Mouse (Mus musculus) layer of hippocampus, postnatal 25 days (tissue): Measurements from ENCODE around the gene Atp6v1d. TPM values are rescaled to one million over a fixed set of nuclear protein-coding genes. Genes with fewer than 3 reads are reported as not detected.

ENCODE experiments used
- DNase-seq, 2 experiments: peaks; one replicate each; pipeline ENCODE4 v3.0.0; 2022; ENCODE audit warnings: mixed read lengths in 2 of 2, low spot score in 1 of 2; ENCODE audit errors: extremely low spot score in 1 of 2
- total RNA-seq, 2 experiments: library from RNA; stranded (reverse); gene quantifications; 2 replicates each; pipeline ENCODE4 v1.2.3; 2021

The Atp6v1d gene
- total RNA-seq, 2 experiments from 2014 or later: 238 to 266 TPM

DNA sequence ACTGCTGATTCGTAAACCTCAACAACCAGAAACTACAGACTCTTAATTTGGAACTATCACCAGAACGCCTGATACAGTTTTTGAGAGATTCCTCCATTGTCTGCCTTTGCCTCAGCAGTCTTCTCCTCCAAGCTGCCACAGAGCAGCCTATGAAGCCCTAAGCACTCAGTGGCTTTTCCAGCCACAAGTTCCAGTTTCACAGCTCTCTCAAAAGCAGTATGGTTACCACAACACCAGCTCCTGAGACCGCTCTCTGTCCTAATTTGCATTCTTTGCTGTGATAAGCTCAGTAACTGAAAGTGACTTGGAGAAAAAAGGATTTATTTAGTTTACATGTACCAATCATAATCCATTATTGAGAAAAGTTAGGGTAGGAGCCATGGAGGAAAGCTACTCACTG lies 61.4 kb downstream of the Atp6v1d start:
- DNase-seq: no peak

DNA sequence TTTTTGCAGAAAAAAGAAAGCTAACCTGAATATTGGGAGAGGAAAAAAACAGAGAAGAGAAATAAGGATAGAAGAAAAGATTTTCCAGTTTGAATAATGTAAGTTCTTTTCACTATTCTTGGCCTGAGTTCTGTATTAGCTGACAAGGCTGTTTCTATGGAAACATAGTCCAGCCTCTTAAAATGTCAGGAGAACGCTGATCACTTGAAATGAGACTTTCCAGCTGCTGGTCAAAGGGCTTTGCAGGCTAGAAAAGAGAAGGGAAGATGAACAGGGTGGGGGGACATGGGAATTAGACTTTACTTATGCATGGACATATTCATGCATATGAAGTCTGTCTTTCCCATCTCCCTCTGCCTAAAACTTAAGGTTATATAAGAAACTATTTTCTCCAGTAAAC lies 67.2 kb downstream of the Atp6v1d start:
- DNase-seq: no peak

DNA sequence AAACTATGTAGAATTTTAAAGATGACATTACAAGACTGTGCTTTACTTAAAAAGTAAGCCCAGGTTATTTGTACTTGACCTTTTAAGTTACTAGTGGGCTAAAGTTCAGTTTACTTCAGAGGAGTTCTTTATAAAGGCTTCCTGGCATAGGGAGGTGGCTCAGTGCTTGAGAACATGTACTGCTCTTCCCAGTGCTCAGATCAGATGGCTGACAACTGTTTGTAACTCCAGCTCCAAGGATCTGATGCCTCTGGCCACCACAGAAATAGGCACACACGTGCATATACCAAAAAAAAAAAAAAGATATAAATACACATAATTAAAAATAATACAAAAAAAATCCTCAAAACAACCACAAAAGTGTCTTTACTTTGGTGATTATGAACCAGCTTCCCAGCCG lies 70.6 kb downstream of the Atp6v1d start:
- DNase-seq: no peak

Other genes starting within 250 kb of the Atp6v1d start
- 1 to 10 TPM in 1 of 2 experiments, under 1 TPM in 1; 0.71 to 2.1 TPM for gene Fam71d, start 170.1 kb downstream of the Atp6v1d start, total RNA-seq
- gene Mpp5, start 112.7 kb downstream of the Atp6v1d start, total RNA-seq: 10 to 100 TPM; 29.4 to 32.0 TPM
- gene Eif2s1, start 181 bp upstream of the Atp6v1d start, total RNA-seq: 10 to 100 TPM; 54.9 to 56.5 TPM
- under 1 TPM in 1 of 2 experiments, not detected in 1; 0.22 TPM for gene Plek2, start 45.3 kb upstream of the Atp6v1d start, total RNA-seq
- 10 to 100 TPM; 34.4 to 39.9 TPM for gene Tmem229b, start 146.0 kb upstream of the Atp6v1d start, total RNA-seq
- 10 to 100 TPM; 21.5 to 21.6 TPM for gene Plekhh1, start 167.5 kb upstream of the Atp6v1d start, total RNA-seq
- gene Pigh, start 228.0 kb upstream of the Atp6v1d start, total RNA-seq: 10 to 100 TPM; 10.1 to 10.9 TPM